Mouse (Mus musculus) left cerebral cortex, postnatal 25 days (tissue): Measurements from ENCODE around the gene Gm49425. TPM values are rescaled to one million over a fixed set of nuclear protein-coding genes. Genes with fewer than 3 reads are reported as not detected.
"Not testable (repeated sequence)": the region's sequence is repeated elsewhere in the genome, so short reads cannot be mapped to it uniquely, and the experiment has no call there.

Experiments used
- DNase-seq, 2 experiments: peaks; one replicate each; pipeline ENCODE4 v3.0.0; 2022; ENCODE audit warnings: low spot score in 2 of 2, mixed read lengths in 1 of 2
- intact Hi-C: fragments of 180-260 bp; cut with DNase I; formaldehyde crosslinking; loops from one replicate; pipeline ENCODE4 v1.15.1; 2025
- total RNA-seq, 2 experiments: library from RNA; stranded (reverse); gene quantifications; 2 replicates each; pipeline ENCODE4 v1.2.3; 2021

Gm49425 gene
- total RNA-seq = not detected

- DNase-seq, intact Hi-C loops: not testable (repeated sequence)
Observed at GRCm38 (mm10) chr15:101517161-101517560, at the start of gene Gm49425. Gene Gm49425 (minus strand): TSS chr15:101517261.

DNA sequence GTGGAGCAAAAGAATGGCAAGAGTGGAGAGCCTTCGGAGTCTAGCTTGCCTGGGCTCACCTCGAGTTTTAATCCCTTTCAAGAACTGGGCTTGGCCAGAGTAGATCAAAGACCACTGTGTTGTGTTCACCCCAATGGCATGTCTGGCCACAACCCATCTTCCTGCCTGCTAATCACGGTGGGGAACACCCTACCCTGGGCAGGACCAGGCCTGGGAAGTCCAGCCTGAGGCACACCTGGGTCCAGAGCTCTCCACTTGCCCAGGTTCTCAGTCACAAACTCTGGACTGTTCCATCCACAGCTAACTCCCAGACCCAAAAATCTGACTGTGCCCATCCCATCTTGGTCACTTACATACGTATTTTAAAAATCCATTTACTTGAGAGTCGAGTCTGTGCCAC, 45.8 kb upstream of the Gm49425 start, which contains the start of gene Krt90:
Gene Krt90 (minus strand): TSS at position 101 of the 400 bp plus-strand sequence.
- intact Hi-C loops = no loop called here
- no peak for DNase-seq

GRCm38 (mm10) chr15:101558034-101558646, 41.1 kb upstream of the Gm49425 start:
- intact Hi-C loops = no loop called here
- DNase-seq = no peak

GRCm38 (mm10) chr15:101553169-101553568, 36.1 kb upstream of the Gm49425 start:
- intact Hi-C loops = no loop called here
- peak in 1 of 2 experiments; percentile 21 for DNase-seq

- peak in 1 of 2 experiments; percentile 49 for DNase-seq
- intact Hi-C loops = no loop called here
Observed at GRCm38 (mm10) chr15:101552188-101552587, 35.1 kb upstream of the Gm49425 start.

- intact Hi-C loops = no loop called here
- no peak for DNase-seq
Observed at GRCm38 (mm10) chr15:101550567-101550966, 33.5 kb upstream of the Gm49425 start, which contains the start of gene Krt82. Gene Krt82 (minus strand): TSS chr15:101550667.

GRCm38 (mm10) chr15:101544478-101544877, 27.4 kb upstream of the Gm49425 start:
- DNase-seq = no peak
- intact Hi-C loops = no loop called here

- intact Hi-C loops = no loop called here
- DNase-seq = no peak
Observed at GRCm38 (mm10) chr15:101542543-101542942, 25.5 kb upstream of the Gm49425 start.

DNA sequence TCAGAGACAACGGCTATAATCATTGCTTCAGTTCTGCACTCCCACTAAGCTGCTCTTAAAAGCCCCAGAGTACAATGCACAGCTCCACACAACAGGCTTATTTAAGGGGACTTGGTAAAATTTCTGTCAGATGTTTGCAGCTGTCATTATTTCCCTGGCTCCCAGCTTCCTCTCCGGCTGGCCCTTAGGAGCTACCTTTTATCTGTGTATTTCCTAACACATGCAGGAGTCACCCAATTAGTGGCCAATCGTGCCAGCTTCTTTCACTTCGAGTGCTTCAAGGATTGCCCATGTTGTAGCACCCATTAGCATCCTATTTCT, 21.5 kb upstream of the Gm49425 start:
- DNase-seq = no peak
- intact Hi-C loops = no loop called here

DNA sequence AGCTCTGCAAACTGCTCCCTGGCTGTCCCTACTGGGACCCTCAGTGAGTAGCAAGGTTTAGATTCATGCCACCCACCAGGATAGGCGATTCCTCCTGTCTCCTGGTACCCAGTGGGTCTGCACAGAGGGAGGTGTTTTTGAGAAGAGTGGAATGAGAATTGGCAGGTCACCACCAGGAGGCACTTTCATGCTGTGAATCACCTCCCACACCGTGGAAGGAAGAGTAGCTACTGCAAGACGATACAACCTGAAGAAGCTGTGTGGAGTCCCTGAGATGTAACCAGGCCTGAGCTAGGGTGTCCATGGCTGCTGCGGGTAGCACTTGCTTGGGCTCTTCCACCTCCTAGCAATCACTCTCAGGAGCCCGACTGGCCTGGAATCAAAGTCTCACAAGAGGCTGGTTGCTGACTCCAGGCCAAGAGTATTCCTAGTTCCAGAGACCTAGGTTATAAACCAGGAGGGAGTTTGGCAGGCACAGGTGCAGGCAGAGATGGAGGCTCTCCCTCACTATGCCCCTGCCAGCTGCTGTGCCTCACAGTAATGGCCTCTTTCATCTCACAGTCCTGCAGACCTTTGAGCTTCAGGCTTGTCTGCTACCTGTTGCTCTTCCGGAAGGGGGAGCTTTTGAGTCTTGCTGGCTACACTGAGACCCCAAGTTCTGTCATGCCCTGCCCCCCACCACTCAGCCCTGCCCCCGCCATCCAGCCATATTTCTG, 21.0 kb upstream of the Gm49425 start:
- intact Hi-C loops = no loop called here
- DNase-seq = peak in 1 of 2 experiments; percentile 17

GRCm38 (mm10) chr15:101536054-101536850, 19.2 kb upstream of the Gm49425 start:
- intact Hi-C loops = no loop called here

GRCm38 (mm10) chr15:101532720-101533119, 15.7 kb upstream of the Gm49425 start, which contains the start of gene Krt84:
Gene Krt84 (minus strand): TSS chr15:101532820.
- intact Hi-C loops = no loop called here
- no peak for DNase-seq

More at GRCm38 (mm10) chr15:101536054-101536850, 19.2 kb upstream of the Gm49425 start:
- peak in 1 of 2 experiments; percentile 31 for DNase-seq

DNA sequence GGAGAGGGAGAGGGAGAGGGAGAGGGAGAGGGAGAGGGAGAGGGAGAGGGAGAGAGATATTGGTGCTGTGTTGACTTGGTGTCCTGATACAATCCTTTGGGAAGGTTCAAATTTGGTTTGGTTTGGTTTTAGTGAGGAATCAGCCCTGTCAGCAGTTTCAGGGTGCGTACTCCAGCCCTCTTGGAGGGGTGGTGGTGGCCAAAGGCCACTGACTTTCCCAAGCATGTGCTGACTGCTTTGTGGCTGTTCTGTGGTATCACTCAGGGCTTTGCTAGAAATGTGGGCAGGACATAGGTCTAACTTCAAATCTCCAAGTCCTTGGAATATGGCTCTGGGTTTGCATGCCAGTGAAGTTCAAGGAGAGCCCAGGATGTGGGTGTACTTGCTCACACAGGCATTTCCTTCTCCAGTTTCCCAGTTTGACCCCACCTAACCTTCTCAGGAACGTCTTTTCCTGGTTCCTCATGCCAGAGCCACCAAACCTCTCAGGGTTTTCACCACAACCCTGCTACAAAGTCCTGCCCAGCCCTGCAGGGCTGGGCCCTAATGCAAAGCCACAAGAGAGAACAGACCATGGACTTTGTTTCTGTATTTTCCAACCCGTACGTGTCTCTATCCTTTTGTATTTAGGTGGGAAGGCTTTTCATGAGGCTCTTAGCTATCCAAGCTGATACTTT, 5.6 kb upstream of the Gm49425 start:
- intact Hi-C loops = loop anchor here (5.0 kb wide), 1 partner anchor 545 kb away; no protein-coding TSS in a partner anchor
- no peak for DNase-seq

- DNase-seq = peak; percentile 80 to 83
- intact Hi-C loops = loop anchor here (1.0 to 5.0 kb wide), 5 partner anchors 181 to 548 kb away; no protein-coding TSS in a partner anchor
Observed at GRCm38 (mm10) chr15:101519792-101520191, 2.7 kb upstream of the Gm49425 start.

DNA sequence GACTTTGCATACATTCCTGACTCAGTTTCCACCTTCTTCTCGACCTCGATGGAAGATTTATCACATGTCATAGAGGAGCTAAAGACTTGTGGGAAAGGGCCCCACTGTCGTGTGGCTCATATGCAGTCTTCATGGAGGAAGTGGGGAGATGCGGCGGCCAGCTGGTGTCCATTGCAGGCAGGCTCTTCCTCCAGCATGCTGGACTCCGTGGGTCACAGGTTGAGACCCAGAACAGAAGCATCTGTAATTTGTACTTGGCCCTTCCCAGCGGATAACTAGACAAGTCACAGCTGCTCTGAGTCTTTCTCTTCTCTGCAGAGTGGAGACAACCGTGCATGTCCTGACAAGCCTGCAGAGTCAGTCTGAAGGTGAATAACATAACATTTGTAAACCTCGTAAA, 8.8 kb downstream of the Gm49425 start:
- DNase-seq = no peak
- intact Hi-C loops = no loop called here

- intact Hi-C loops = no loop called here
- DNase-seq = no peak
Observed at GRCm38 (mm10) chr15:101506896-101507758, 9.9 kb downstream of the Gm49425 start.

DNA sequence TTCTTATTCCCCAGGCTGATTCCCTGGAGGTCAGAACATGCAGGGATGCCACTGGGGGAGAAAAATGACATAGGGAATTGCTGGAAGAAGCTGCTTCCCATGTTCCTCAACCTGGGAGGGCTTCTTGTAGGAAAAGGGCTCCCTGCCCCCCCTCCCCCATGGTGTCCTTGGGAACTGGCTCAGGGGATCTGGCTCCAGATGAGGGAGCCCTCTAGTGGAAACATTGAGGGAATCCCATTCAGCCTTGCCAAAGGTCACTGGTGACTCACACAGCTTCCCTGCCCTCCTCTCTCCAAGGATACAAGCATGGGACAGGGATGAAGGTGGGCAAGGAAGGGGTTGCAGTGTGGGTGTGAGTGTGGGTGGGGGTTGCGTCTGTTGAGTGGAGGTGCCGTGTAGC, 19.9 kb downstream of the Gm49425 start:
- intact Hi-C loops = loop anchor here (5.0 kb wide), 1 partner anchor 155 kb away; no protein-coding TSS in a partner anchor

GRCm38 (mm10) chr15:101495266-101495665, 21.8 kb downstream of the Gm49425 start:
- intact Hi-C loops = loop anchor here (5.0 kb wide), 1 partner anchor 153 kb away; no protein-coding TSS in a partner anchor

More for the DNA sequence above, 19.9 kb downstream of the Gm49425 start:
- peak; percentile 17 to 47 for DNase-seq

More at GRCm38 (mm10) chr15:101495266-101495665, 21.8 kb downstream of the Gm49425 start:
- DNase-seq = no peak
